Mouse (Mus musculus) megakaryocyte, embryonic 14.5 days (primary cell): ENCODE data around the gene Ccn1.

Experiments
- FLI1 ChIP-seq: IDR thresholded peaks from 2 replicates; pipeline ENCODE4 v1.6.1; 2012; ENCODE audit warnings: low read length, inconsistent platforms, mixed read lengths
- GATA1 ChIP-seq: IDR thresholded peaks from 3 replicates; pipeline ENCODE4 v1.6.1; 2012; ENCODE audit warnings: mixed read lengths, low read length, inconsistent platforms, borderline replicate concordance

DNA sequence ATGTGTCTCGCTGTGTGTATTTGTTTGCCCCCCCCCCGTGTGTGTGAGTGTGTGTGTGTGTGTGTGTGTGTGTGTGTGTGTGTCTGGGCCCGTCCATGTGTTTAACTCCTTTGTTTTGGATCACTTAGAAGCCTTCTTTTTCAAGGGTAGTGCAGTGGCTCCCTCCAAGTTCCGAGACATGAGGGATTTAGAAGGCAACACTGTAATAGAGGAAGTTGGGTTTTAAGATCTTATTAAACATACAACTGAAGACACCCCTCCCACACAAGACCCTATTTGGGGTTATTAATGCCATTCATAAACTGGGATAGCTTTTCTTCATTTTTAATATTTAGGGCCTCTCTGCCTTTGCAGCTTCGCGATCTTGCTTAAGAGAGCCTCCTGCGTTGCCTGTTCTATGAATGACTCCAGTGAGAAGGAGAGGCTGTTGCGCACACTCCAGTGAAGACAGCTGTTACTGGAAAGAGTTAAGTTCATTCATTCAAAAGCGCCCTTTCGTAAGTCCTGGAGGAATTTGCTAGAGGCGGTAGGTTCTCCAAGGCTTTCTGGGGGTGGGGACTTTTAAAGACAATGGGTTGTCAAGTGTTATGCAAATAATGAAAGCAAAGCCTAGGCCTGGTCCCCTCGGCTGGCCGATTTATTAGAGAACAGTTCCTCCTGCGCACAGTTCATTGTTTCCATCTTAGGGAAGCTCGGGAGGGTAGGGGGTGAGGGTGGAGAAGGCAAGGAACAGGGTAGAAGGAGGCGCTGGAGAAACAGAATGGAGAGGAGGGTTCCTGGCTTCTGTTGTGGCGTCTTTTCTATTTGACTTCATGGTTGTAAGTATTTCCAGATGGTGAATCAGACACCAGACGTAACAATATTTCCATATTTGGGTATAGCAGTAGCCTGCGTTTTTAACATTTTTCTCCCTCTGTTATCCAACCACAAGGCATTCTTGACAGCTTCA lies 1.5 kb upstream of the Ccn1 start:
- TF ChIP-seq FLI1: no peak
- no peak for TF ChIP-seq GATA1
